Mouse (Mus musculus) stomach, postnatal 0 days (tissue): ENCODE measurements around the gene Olfr39.

Experiments used
- CTCF ChIP-seq: IDR thresholded peaks from 2 replicates; pipeline ENCODE4 v1.5.1; 2016; ENCODE audit warnings: antibody characterized with exemption, low read depth, mild to moderate bottlenecking, moderate library complexity
- EP300 ChIP-seq: optimal IDR thresholded peaks from 2 replicates; pipeline ENCODE3; 2016; ENCODE audit warnings: antibody characterized with exemption

DNA sequence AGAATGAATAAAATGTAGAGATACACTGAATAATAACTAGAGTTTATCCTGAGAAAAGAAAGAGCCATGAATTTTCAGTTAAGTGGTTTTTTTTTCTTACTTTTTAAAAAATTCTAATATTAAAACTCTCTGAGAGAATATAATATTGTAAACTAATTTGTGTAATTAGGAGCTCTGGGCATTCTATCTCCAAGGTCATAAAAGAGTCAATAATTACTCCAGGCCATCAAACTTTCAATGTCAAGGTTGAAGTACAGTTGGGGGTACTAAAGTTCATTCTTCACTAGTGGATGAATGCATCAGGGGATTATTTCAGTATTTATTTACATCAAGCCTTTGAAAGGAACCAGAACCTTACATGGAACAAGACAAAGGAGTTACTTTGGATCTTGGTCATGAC is 45.3 kb upstream of the Olfr39 start, which contains the start of gene Olfr872:
- TF ChIP-seq EP300 (no peak), CTCF (no peak)
